Mouse (Mus musculus) forebrain, embryonic 16.5 days (tissue): ENCODE data around the gene Socs1. TPM values are rescaled to one million over a fixed set of nuclear protein-coding genes. Genes with fewer than 3 reads are reported as not detected.

Experiments used
- ATAC-seq: fragments of 200-750 bp; cut with Nextera tagmentation; 2 replicates; pipeline ENCODE4 v1.8.0; 2017; ENCODE audit warnings: mild to moderate bottlenecking, moderate library complexity
- H3K27ac ChIP-seq: fragments of 300-500 bp; sonication (generic); 2 replicates; pipeline ENCODE4 v1.5.1; 2014; ENCODE audit warnings: low read length, control low read depth
- H3K27me3 ChIP-seq: fragments of 300-500 bp; sonication (generic); replicated peaks from 2 replicates; pipeline ENCODE4 v1.6.1; 2014; ENCODE audit warnings: low read length; ENCODE audit not compliant: control insufficient read depth, insufficient read depth
- H3K36me3 ChIP-seq: fragments of 300-500 bp; sonication (generic); 2 replicates; pipeline ENCODE4 v1.6.1; 2014; ENCODE audit not compliant: control insufficient read depth, insufficient read depth
- H3K4me1 ChIP-seq: fragments of 300-500 bp; sonication (generic); replicated peaks from 2 replicates; pipeline ENCODE4 v1.6.1; 2014; ENCODE audit warnings: low read length; ENCODE audit not compliant: control insufficient read depth, insufficient read depth
- H3K4me2 ChIP-seq: fragments of 300-500 bp; sonication (generic); 2 replicates; pipeline ENCODE4 v1.6.1; 2014; ENCODE audit warnings: mild to moderate bottlenecking, low read length, control low read depth
- H3K4me3 ChIP-seq: fragments of 300-500 bp; sonication (generic); replicated peaks from 2 replicates; pipeline ENCODE4 v1.5.1; 2014; ENCODE audit warnings: mild to moderate bottlenecking, low read length, control low read depth
- H3K9ac ChIP-seq: fragments of 300-500 bp; sonication (generic); replicated peaks from 2 replicates; pipeline ENCODE4 v1.6.1; 2014; ENCODE audit warnings: low read depth, low read length, control low read depth
- H3K9me3 ChIP-seq: fragments of 300-500 bp; sonication (generic); 2 replicates; pipeline ENCODE4 v1.6.1; 2016; ENCODE audit warnings: low read length; ENCODE audit not compliant: control insufficient read depth
- WGBS: fragments of 180-500 bp; shearing (Covaris S2); extraction: QIAGEN DNeasy Blood & Tissue Kit; methylation state at CpG from one replicate; pipeline ENCODE4 v1.1.7; 2014; 5-methylcytosine and 5-hydroxymethylcytosine counted together
- polyA plus RNA-seq: library from polyadenylated mRNA; unstranded; fragments of >200 nt; fragmentation: Nextera tagmentation; extraction: Ambion mirVana; gene quantifications from 2 replicates; pipeline ENCODE4 v1.2.1, GENCODE M21; 2015

The Socs1 gene
- polyA plus RNA-seq, 1 experiment from 2014 or later, result 1.7 TPM

DNA sequence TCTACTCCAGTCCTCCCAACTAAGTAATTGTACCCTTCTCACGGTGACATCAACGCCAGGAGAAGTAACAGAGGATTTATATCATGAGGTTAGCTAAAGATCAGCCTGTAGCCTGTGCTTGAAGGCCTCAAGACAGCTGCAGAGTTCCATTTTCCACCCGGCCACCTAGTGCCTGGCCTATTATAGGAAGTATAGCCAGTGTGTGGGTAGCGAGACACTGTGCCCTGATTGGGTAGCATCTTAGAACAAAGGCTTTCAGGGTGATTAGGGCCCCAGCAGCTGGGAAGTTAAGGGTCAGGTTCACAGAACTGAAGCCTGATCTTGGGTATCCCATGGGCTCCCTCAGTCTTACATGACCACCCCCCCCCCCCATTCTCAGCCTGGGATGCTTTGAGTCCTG, 3.5 kb upstream of the Socs1 start:
- Histone ChIP-seq H3K27ac (no peak overlapping the region), H3K9ac (no peak overlapping the region), H3K36me3 (no peaks in the 10 kb centered on the region), H3K4me2 (no peak overlapping the region), H3K4me3 (no peak overlapping the region), H3K9me3 (no peaks in the 10 kb centered on the region), H3K4me1 (peaks cover 14% of the 10 kb centered on the region), H3K27me3 (peaks cover 7% of the 10 kb centered on the region)
- WGBS, result 48% methylated on average over 4 of the region's 4 CpGs
- ATAC-seq, result no peak

DNA sequence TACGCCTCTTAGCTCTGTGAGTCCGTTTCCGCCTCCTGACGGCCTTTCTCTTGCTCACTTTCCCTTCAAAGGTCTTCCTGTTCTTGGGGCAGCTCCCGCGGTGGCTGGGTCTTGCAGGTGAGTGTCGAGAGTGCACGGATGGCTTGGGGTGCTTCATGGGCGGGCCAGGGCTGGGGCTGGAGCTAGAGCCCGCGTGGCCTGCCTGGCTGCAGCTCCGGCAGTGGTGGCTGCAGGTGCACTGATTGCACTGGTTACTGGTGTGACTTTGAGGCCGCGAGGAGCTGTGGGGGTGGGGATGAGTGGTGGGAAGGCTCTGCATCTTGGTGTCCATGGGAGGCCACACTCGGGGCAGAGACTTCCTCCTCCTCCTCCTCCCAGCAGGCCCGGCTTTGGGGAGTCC, 2.9 kb upstream of the Socs1 start, which contains the start of gene Tnp2:
Gene Tnp2, minus strand, starts transcription at position 390 of the 400 bp plus-strand sequence.
- H3K9ac ChIP-seq, result no peak within 1 kb of the TSS
- H3K9me3 ChIP-seq, result no peaks in the 10 kb centered on the region
- ATAC-seq, result no peak
- H3K36me3 ChIP-seq, result no peaks in the 10 kb centered on the region
- H3K27me3 ChIP-seq, result peaks cover 13% of the 10 kb centered on the region
- peaks cover 15% of the 10 kb centered on the region for H3K4me1 ChIP-seq
- H3K4me3 ChIP-seq, result no peak within 1 kb of the TSS
- 55% methylated on average over 16 of the region's 16 CpGs for WGBS
- H3K4me2 ChIP-seq, result no peak within 1 kb of the TSS
- H3K27ac ChIP-seq, result no peak within 1 kb of the TSS

DNA sequence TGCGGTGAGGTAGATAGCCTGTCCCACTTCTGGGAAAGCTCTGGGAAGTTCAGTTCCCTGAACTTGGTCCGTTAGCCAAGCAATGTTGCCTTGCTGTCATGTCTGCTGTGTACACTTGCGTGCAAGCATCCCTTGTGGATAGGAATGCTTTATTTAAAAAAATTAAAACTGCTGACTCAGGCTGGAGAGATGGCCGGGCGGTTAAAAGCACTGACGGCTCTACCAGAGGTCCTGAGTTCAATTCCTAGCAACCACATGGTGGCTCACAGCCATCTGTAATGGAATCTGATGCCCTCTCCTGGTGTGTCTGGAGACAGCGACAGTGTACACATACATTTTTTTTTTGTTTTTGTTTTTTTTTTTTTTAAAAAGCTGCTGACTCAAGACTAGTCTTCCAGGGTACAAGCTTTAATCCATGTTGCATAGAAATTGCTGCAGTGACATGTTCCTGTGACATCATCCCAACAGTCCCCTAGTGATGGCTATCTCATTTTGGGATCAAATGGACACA, 2.3 kb upstream of the Socs1 start:
- peaks cover 14% of the 10 kb centered on the region for H3K27me3 ChIP-seq
- no peaks in the 10 kb centered on the region for H3K36me3 ChIP-seq
- H3K9ac ChIP-seq, result no peak overlapping the region
- H3K27ac ChIP-seq, result no peak overlapping the region
- no peak for ATAC-seq
- peaks cover 15% of the 10 kb centered on the region for H3K4me1 ChIP-seq
- 82% methylated on average over 7 of the region's 7 CpGs for WGBS
- H3K4me2 ChIP-seq, result no peak overlapping the region
- H3K4me3 ChIP-seq, result no peak overlapping the region
- H3K9me3 ChIP-seq, result no peaks in the 10 kb centered on the region

- no peak overlapping the region for H3K4me2 ChIP-seq
- H3K4me1 ChIP-seq, result peaks cover 15% of the 10 kb centered on the region
- H3K4me3 ChIP-seq, result no peak overlapping the region
- H3K27me3 ChIP-seq, result peaks cover 14% of the 10 kb centered on the region
- no peak overlapping the region for H3K9ac ChIP-seq
- no peaks in the 10 kb centered on the region for H3K9me3 ChIP-seq
- no peak overlapping the region for H3K27ac ChIP-seq
- no peak for ATAC-seq
- 69% methylated on average over 4 of the region's 4 CpGs for WGBS
- no peaks in the 10 kb centered on the region for H3K36me3 ChIP-seq
Measured at GRCm38 (mm10) chr16:10786782-10787547, 1.6 kb upstream of the Socs1 start.

DNA sequence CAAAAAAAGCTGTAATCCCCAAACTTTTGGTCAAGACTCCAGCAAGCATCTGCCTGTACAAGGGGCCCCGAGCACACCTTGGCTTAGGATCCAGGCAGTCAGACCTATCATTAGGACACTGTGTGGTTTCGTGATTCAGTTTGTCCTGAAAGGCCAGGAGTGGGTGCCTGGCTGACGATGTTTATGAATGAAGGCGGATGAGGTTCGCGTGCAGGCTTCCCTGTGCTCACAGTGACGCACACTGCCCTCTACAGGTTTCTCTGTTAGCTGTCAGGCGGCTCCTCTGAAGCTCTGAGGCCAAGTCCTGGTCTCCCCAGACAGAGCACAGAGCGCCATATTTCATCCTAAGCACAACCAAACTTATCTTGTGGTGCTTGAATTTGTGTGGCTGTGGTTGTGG, 952 bp upstream of the Socs1 start:
- Histone ChIP-seq H3K9ac (peak overlapping the region; percentile 79), H3K4me1 (peaks cover 15% of the 10 kb centered on the region), H3K36me3 (no peaks in the 10 kb centered on the region), H3K27me3 (peaks cover 14% of the 10 kb centered on the region), H3K9me3 (no peaks in the 10 kb centered on the region), H3K4me3 (peak overlapping the region; percentile 76), H3K4me2 (peak overlapping the region; percentile 100), H3K27ac (peak overlapping the region; percentile 80)
- 2% methylated on average over 9 of the region's 9 CpGs for WGBS
- ATAC-seq, result peak; percentile 55

- WGBS, result under 1% methylated on average over 53 of the region's 55 CpGs
- Histone ChIP-seq H3K9me3 (no peaks in the 10 kb centered on the region), H3K27me3 (peaks cover 14% of the 10 kb centered on the region), H3K4me3 (peak overlapping the region; percentile 76), H3K4me2 (peak overlapping the region; percentile 100), H3K9ac (peak overlapping the region; percentile 79), H3K4me1 (peaks cover 15% of the 10 kb centered on the region), H3K27ac (peak overlapping the region; percentile 80), H3K36me3 (no peaks in the 10 kb centered on the region)
- peak; percentile 82 for ATAC-seq
Measured at GRCm38 (mm10) chr16:10784793-10785370, 454 bp downstream of the Socs1 start.

- peaks cover 14% of the 10 kb centered on the region for H3K27me3 ChIP-seq
- peak overlapping the region; percentile 79 for H3K9ac ChIP-seq
- H3K9me3 ChIP-seq, result no peaks in the 10 kb centered on the region
- whole genome bisulfite sequencing, result 3% methylated on average over 81 of the region's 81 CpGs
- peak overlapping the region; percentile 100 for H3K4me2 ChIP-seq
- no peak for ATAC-seq
- H3K27ac ChIP-seq, result no peak overlapping the region
- H3K36me3 ChIP-seq, result no peaks in the 10 kb centered on the region
- H3K4me3 ChIP-seq, result peak overlapping the region; percentile 76
- peaks cover 15% of the 10 kb centered on the region for H3K4me1 ChIP-seq
Measured at GRCm38 (mm10) chr16:10783883-10784792, 1.2 kb downstream of the Socs1 start.

DNA sequence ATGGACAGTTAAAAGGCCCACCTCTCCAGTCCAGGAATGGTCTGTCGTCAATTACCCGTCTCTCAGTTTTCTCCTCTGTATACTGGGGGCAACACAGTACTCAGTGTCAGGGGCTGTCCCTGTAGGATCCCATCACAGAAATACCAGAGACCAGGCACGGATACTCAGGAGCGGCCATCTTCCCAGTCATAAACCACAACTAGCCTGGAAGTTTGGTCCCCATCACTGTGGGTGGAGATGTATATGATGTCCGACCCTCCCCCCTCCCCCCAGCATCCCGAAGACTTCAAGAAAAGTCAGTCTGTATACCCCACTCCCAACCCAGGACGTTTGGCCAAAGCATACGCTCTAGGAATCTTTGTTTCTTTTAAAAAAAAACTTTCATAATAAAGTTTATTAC, 1.9 kb downstream of the Socs1 start:
- Histone ChIP-seq H3K4me2 (no peak overlapping the region; the same call in 1 of the 2 replicates), H3K27ac (no peak overlapping the region), H3K36me3 (no peaks in the 10 kb centered on the region), H3K4me3 (no peak overlapping the region), H3K9me3 (no peaks in the 10 kb centered on the region), H3K9ac (no peak overlapping the region), H3K27me3 (peaks cover 14% of the 10 kb centered on the region), H3K4me1 (peaks cover 15% of the 10 kb centered on the region)
- WGBS, result 74% methylated on average over 8 of the region's 8 CpGs
- ATAC-seq, result no peak

GRCm38 (mm10) chr16:10783152-10783434, 2.2 kb downstream of the Socs1 start:
- no peak overlapping the region for H3K9ac ChIP-seq
- no peak overlapping the region for H3K4me3 ChIP-seq
- no peak for ATAC-seq
- peaks cover 15% of the 10 kb centered on the region for H3K4me1 ChIP-seq
- H3K36me3 ChIP-seq, result no peaks in the 10 kb centered on the region
- no peak overlapping the region for H3K27ac ChIP-seq
- peaks cover 14% of the 10 kb centered on the region for H3K27me3 ChIP-seq
- H3K4me2 ChIP-seq, result no peak overlapping the region
- no peaks in the 10 kb centered on the region for H3K9me3 ChIP-seq
- 48% methylated on average over 1 of the region's 1 CpGs for WGBS
